Mouse (Mus musculus) kidney, postnatal 10 days (tissue): Measurements from ENCODE around the gene D5Ertd579e.
A peak's percentile ranks its signal among the peaks of the same experiment; 100 is the strongest.

Experiments used
- DNase-seq: peaks from one replicate; pipeline ENCODE4 v3.0.0; 2021; ENCODE audit warnings: mixed read lengths

The D5Ertd579e gene

DNA sequence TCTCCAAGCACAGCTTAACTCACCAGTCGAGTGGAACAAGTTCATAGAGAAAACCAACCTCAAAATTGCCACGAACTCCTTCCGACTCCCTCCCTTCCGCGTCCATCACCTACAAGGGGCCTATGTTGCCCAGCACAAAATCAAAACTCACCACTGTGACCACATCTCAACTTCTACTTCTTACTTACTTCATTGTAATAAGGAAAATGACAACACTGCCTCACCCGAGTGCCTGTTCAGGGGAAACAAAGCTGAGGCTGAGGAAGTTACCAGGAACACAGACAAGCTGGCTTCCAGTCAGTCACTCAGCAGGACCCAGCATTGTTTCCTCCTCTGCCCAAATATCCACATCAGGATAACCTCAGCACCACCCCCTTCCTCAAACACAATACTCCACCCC is 132.1 kb downstream of the D5Ertd579e start:
- DNase-seq: no peak

DNA sequence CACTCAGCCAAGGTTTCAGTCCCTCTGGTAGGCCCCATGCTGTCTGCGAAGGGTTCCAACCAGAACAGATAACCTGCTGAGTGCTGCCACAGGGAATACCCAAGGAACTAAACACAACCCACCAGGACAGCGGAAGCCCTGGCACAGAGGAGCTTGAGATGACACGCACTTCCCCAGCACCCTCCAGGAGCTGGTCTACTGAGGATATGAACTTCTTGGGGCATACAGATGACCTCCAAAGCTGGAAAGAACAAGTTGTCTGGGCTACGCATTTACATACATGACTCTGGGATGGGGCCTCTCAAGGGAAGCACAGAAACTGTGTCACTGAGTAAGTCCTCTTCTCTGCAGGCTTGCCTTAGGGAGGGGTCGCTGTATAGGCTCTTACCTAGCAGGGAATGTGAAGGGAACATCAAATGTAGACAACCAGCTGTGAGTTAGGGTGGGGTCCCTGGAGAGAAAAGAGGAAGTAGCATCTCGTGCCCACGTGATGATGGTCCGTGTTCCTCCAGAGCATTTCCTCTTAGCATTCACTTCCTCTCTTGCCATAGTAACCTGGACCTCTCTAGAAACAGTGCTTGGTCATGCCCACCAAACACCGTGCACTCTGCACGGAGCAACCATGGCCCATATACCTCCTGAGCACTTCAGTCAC is 132.9 kb downstream of the D5Ertd579e start:
- no peak for DNase-seq

DNA sequence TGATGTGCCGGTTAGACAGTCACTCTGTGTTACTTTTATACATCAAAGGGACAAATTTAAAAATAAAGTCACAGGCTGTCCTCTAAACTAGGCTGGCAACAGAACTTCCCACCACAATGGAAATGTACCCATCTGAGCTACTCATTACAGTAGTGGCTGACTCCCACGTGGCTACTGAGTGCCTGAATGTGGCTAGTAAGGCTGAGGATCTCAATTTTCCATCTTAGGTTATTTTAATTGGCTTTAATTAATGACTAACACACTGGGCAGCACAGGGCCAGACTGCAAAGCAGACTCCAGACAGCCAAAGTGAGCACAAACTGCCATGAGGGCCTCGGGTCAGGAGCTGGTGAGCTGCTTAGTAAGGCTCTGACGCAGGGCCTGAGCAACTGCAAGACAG is 134.3 kb downstream of the D5Ertd579e start:
- peak; percentile 59 for DNase-seq

- DNase-seq: no peak
Observed at GRCm38 (mm10) chr5:36560490-36560889, 135.3 kb downstream of the D5Ertd579e start.

- no peak for DNase-seq
Observed at GRCm38 (mm10) chr5:36559510-36560235, 136.2 kb downstream of the D5Ertd579e start.

GRCm38 (mm10) chr5:36559106-36559505 is 136.7 kb downstream of the D5Ertd579e start:
- DNase-seq: no peak

GRCm38 (mm10) chr5:36558526-36558925 is 137.3 kb downstream of the D5Ertd579e start:
- DNase-seq: no peak

- peak; percentile 59 for DNase-seq
Observed at GRCm38 (mm10) chr5:36557584-36558308, 138.1 kb downstream of the D5Ertd579e start.

DNA sequence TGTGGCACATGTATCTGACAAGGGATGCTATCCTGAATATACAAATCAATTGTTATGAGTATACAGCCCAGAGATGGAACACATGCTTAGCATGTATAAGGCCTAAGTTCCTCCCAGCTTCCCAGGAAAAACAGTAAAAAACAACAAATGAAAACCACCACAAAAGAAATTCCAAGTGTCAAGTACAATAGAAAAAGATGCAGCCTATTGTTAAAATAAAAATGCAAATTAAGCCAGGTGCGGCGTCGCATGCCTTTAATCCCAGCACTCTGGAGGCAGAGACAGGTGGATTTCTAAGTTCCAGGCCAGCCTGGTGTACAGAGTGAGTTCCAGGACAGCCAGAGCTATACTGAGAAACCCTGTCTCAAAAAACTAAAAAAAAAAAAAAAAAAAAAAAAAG is 138.9 kb downstream of the D5Ertd579e start:
- DNase-seq: no peak

- DNase-seq: no peak
Observed at GRCm38 (mm10) chr5:36556289-36556688, 139.5 kb downstream of the D5Ertd579e start.

DNA sequence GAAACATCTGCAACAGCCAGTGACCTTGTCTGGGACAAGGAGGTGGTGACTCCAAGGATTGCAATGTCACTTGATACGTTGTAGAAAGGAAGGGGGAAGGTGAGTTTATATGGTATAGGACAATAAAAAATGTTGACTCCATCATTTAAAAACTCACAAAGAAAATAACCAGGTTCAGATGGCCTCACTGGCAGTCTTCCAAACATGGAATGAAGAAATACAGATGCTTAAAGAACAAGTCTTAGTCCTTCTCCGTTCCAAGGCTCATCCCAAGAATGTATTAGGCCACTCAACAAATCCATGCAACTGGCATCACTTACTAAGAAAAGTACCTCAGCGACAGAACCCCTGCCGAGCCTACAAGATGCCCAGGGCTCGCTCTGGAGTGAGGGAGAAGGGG is 141.3 kb downstream of the D5Ertd579e start:
- DNase-seq: no peak

GRCm38 (mm10) chr5:36553886-36554285 is 141.9 kb downstream of the D5Ertd579e start:
- no peak for DNase-seq

GRCm38 (mm10) chr5:36553056-36553606 is 142.7 kb downstream of the D5Ertd579e start:
- DNase-seq: no peak

GRCm38 (mm10) chr5:36552391-36552790 is 143.4 kb downstream of the D5Ertd579e start:
- DNase-seq: no peak
